Mouse (Mus musculus) hindbrain, embryonic 12.5 days (tissue): Measurements from ENCODE around the gene Galnt9. TPM values are rescaled to one million over a fixed set of nuclear protein-coding genes. Genes with fewer than 3 reads are reported as not detected.

Experiments used
- ATAC-seq: fragments of 200-750 bp; cut with Nextera tagmentation; 2 replicates; pipeline ENCODE4 v1.8.0; 2017; ENCODE audit warnings: moderate TSS enrichment; ENCODE audit not compliant: low FRiP score
- H3K27ac ChIP-seq: fragments of 300-500 bp; sonication (generic); 2 replicates; pipeline ENCODE4 v1.5.1; 2016; ENCODE audit warnings: mild to moderate bottlenecking
- H3K27me3 ChIP-seq: fragments of 300-500 bp; sonication (generic); 2 replicates; pipeline ENCODE4 v1.6.1; 2016; ENCODE audit warnings: mild to moderate bottlenecking
- H3K36me3 ChIP-seq: fragments of 300-500 bp; sonication (generic); 2 replicates; pipeline ENCODE4 v1.6.1; 2016; ENCODE audit warnings: mild to moderate bottlenecking
- H3K4me1 ChIP-seq: fragments of 300-500 bp; sonication (generic); 2 replicates; pipeline ENCODE4 v1.6.1; 2016
- H3K4me2 ChIP-seq: fragments of 300-500 bp; sonication (generic); replicated peaks from 2 replicates; pipeline ENCODE4 v1.6.1; 2016; ENCODE audit warnings: mild to moderate bottlenecking
- H3K4me3 ChIP-seq: fragments of 300-500 bp; sonication (generic); 2 replicates; pipeline ENCODE4 v1.5.1; 2016; ENCODE audit warnings: mild to moderate bottlenecking
- H3K9ac ChIP-seq: fragments of 300-500 bp; sonication (generic); 2 replicates; pipeline ENCODE4 v1.6.1; 2016; ENCODE audit warnings: mild to moderate bottlenecking, moderate library complexity
- H3K9me3 ChIP-seq: fragments of 300-500 bp; sonication (generic); replicated peaks from 2 replicates; pipeline ENCODE4 v1.6.1; 2016; ENCODE audit warnings: mild to moderate bottlenecking
- WGBS: fragments of 180-500 bp; shearing (Covaris S2); methylation state at CpG from one replicate; pipeline ENCODE4 v1.1.7; 2016; 5-methylcytosine and 5-hydroxymethylcytosine counted together
- polyA plus RNA-seq: library from polyadenylated mRNA; unstranded; fragments of >200 nt; fragmentation: Nextera tagmentation; extraction: Ambion mirVana; gene quantifications from 2 replicates; pipeline ENCODE4 v1.2.1, GENCODE M21; 2016

Gene Galnt9
- 8.2 and 8.8 TPM in 2 replicates for polyA plus RNA-seq

DNA sequence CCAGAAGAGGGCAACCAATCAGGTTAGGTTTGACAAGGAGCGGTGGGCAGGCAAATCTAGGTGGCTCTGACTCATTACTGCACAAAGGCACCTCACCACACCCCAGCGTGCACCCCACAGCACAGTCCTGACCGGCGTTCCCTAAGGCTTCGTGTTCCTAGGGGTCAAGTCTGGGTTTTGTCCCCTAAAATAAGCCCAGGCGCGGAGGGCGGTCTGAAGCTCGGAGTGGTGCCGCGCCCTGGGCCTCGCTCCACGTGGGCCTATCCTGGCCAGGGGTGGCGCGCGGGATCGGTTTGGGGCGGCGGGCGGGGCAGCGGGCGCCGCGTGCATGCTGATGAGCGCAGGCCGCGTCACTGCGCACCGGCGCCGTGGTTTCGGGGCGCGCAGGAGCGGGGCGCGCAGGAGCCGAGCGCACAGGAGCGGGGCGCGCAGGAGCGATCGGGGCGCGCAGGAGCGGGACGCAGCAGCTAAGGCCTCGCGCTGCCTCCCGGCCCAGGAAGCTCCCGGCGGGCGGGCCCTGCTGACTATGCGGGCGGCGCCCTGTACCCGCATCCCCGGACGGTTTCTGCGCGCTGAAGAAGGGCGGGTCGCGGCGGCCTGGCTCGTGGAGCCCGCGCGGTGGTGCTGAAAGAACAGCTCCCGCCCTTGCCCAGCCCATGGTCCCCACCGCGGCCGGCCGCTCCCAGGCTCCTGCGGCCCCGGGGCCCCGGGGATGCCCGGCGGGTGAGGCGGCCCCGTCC is at the start of gene Galnt9:
Gene Galnt9, plus strand, starts transcription at position 405 of the 740 bp plus-strand sequence.
- Histone ChIP-seq H3K9ac (peak within 1 kb of the TSS; percentile 69), H3K27me3 (peaks cover 55% of the 10 kb centered on the region), H3K4me1 (peaks cover 21% of the 10 kb centered on the region), H3K36me3 (no peaks in the 10 kb centered on the region), H3K4me3 (peak within 1 kb of the TSS; percentile 52), H3K4me2 (peak within 1 kb of the TSS; percentile 80), H3K27ac (peak within 1 kb of the TSS; percentile 55), H3K9me3 (no peaks in the 10 kb centered on the region)
- under 1% methylated on average over 68 of the region's 82 CpGs for WGBS
- ATAC-seq, result peak; percentile 78

DNA sequence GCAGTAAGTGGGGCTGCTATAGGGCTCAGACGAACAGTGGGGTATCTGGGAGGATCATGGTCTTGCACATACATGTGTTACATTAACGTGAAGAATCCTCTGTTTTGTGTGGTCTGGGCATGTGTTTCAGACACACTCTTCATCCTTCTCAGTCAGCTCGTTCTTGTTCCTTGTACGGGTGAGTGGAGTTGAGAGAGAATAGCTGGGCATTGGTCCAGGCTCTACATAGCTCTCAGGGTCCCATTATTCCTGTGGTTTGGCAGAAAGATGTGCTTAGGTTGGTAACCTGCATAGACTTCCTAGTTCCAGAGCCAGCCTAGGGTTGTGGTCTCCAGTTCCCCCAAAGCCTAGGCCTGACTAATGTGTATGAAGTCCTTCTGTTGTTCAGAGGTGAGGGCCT is 49.8 kb upstream of the Galnt9 start:
- Histone ChIP-seq H3K36me3 (no peaks in the 10 kb centered on the region), H3K9ac (no peak overlapping the region), H3K4me3 (no peak overlapping the region), H3K9me3 (no peaks in the 10 kb centered on the region), H3K4me2 (no peak overlapping the region), H3K4me1 (peaks cover 22% of the 10 kb centered on the region), H3K27ac (peak overlapping the region; percentile 14; the same call in 1 of the 2 replicates), H3K27me3 (no peaks in the 10 kb centered on the region)
- 66% methylated on average over 4 of the region's 4 CpGs for WGBS
- ATAC-seq, result peak; percentile 39; the same call in 1 of the 2 replicates

DNA sequence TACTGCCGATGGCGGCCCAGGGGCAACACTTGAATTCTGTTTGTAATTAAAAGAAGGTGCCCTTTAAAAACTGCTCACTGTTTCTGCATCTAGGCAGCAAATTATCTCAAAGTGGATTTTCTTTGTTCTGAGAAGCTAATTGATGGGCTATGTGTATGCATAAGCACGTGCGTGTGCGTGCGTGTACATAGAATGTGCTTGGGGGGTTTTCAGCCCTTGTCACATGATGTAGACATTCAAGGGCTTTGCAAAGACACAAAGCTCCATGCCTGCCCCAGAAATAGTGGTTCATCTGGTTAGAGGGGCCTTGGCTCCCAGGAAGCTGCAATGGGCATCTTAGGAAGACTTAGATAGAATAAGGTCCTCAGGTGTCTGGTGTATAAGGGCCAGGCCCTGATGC is 49.1 kb upstream of the Galnt9 start:
- no peaks in the 10 kb centered on the region for H3K36me3 ChIP-seq
- peaks cover 22% of the 10 kb centered on the region for H3K4me1 ChIP-seq
- no peak overlapping the region for H3K4me3 ChIP-seq
- H3K27ac ChIP-seq, result no peak overlapping the region
- ATAC-seq, result no peak
- H3K9ac ChIP-seq, result no peak overlapping the region
- no peak overlapping the region for H3K4me2 ChIP-seq
- WGBS, result 81% methylated on average over 6 of the region's 6 CpGs
- no peaks in the 10 kb centered on the region for H3K9me3 ChIP-seq
- H3K27me3 ChIP-seq, result no peaks in the 10 kb centered on the region

DNA sequence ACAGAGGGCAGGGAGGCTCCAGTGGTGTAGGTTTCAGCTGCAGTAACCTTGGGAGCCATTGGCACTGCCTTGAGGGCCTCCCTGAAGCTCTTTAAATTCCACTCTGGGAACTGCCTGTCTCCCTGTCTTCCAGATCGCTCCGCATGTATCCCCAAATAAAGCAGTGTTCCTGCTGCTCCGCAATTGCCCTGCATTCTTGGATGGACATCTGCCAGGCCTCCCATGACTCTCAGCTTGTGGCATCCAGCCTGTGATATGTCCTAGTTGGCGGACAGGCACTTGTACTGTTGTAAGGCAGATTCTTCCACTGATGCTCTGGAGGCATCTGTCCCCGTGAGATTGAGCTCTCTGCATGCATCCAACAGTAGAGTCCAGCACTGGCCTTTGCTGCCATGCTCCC is 46.6 kb upstream of the Galnt9 start:
- Histone ChIP-seq H3K4me2 (no peak overlapping the region), H3K27ac (no peak overlapping the region), H3K9me3 (no peaks in the 10 kb centered on the region), H3K27me3 (no peaks in the 10 kb centered on the region), H3K4me1 (peaks cover 25% of the 10 kb centered on the region), H3K4me3 (no peak overlapping the region), H3K9ac (no peak overlapping the region), H3K36me3 (no peaks in the 10 kb centered on the region)
- no peak for ATAC-seq
- 66% methylated on average over 5 of the region's 5 CpGs for WGBS

DNA sequence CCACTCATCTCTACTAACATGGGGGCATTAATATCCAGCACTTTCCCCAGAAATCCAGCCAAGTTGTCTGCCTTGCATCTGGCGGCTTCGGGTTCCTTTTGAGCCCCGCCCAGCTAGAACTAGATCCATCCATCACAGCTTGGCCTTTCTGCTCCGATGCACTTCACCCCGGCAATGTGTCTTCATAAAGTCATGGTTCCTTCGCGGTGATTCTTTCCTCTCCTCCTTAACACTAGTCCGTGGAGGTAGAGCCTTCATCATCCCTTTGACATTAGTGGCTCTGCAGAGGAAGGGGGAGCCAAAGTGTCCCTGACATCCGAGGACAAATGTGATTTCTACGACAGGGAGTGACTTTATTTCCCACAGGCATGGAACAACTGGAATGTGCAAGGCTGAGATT is 46.1 kb upstream of the Galnt9 start:
- Histone ChIP-seq H3K4me3 (no peak overlapping the region), H3K4me1 (peaks cover 25% of the 10 kb centered on the region), H3K4me2 (no peak overlapping the region), H3K27ac (no peak overlapping the region), H3K9ac (no peak overlapping the region), H3K9me3 (no peaks in the 10 kb centered on the region), H3K27me3 (no peaks in the 10 kb centered on the region), H3K36me3 (no peaks in the 10 kb centered on the region)
- no peak for ATAC-seq
- WGBS, result 41% methylated on average over 10 of the region's 10 CpGs

DNA sequence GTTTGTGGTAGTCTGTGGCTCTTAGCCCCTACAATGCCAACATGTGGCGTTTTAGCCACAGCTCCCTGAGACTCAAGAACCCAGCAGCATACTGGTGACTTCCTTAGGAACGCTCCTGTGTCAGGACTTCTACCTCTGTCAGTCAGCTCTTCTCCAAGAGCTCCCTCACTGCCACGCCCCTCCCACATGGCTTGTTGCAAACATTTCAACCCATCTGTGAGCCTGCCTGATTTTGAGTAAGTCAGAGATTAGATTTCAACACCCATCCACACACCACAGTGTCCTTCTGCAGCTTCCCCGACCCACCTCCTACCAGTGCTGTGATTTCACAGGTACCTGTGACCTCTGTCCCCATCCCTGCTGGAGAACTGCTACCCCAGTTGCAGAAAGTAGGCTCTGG is 43.9 kb upstream of the Galnt9 start:
- H3K9ac ChIP-seq, result no peak overlapping the region
- WGBS, result 64% methylated on average over 4 of the region's 4 CpGs
- no peak for ATAC-seq
- no peak overlapping the region for H3K27ac ChIP-seq
- no peak overlapping the region for H3K4me3 ChIP-seq
- H3K4me1 ChIP-seq, result peaks cover 18% of the 10 kb centered on the region
- H3K9me3 ChIP-seq, result no peaks in the 10 kb centered on the region
- no peaks in the 10 kb centered on the region for H3K36me3 ChIP-seq
- H3K4me2 ChIP-seq, result no peak overlapping the region
- no peaks in the 10 kb centered on the region for H3K27me3 ChIP-seq

DNA sequence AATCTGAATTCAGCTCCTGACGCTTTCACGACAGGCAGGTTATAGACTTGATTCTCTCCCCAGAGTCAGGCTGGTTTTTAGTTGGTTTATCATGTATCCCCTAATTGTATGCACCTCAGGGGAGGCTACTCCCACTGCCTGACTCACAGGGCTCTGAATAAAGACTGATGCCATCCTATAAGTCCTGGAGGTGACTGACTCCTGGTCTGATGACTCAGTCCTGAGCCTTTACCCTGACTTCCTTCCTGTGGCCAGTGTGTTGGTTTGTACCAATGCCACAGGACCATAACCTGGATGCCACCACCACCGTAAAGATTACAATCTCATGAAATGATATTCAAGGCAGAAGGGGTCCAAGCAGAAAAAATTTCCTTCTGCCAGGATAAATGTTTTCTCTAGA is 40.8 kb upstream of the Galnt9 start:
- Histone ChIP-seq H3K4me3 (no peak overlapping the region), H3K9me3 (no peaks in the 10 kb centered on the region), H3K27me3 (no peaks in the 10 kb centered on the region), H3K27ac (no peak overlapping the region), H3K36me3 (no peaks in the 10 kb centered on the region), H3K9ac (no peak overlapping the region), H3K4me2 (no peak overlapping the region), H3K4me1 (peaks cover 15% of the 10 kb centered on the region)
- WGBS, result 93% methylated on average over 3 of the region's 3 CpGs
- ATAC-seq, result no peak

DNA sequence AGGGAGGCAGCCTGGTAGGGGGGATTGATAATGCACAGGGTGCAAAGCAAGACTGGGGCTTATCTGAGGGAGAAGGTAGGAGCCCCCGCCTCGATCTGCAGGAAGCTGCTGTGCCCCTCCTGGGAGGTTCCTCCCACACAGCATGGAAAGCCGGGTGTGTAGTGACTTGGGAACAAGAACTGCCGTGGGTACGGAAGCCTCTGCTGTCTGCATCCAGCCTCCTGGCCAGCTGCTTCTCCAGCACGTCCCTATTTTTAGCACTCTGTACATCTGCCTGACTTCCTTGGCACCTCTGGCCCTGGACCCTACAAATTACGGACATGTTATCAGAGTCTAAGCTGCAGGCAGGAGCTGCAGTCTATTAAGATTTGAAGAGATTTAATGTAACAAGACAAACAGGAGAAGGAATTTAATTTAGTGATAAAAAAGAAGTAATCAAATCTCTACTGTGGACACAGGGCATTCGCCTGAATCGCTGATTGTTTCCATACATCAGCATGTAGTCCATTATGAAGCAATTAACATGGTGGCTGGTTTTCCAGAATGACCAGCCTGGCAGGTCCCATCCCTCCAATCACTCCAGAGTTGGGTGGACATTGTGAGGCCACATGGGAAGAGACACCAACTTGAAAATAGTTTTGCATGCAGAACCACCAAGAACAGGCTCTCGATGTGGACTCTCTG is 38.4 kb upstream of the Galnt9 start:
- Histone ChIP-seq H3K9me3 (no peaks in the 10 kb centered on the region), H3K27me3 (0 out of 2 replicates have a peak, but pooled peaks cover 2% of the 10 kb centered on the region), H3K9ac (no peak overlapping the region), H3K4me3 (no peak overlapping the region), H3K36me3 (no peaks in the 10 kb centered on the region), H3K27ac (no peak overlapping the region), H3K4me1 (peaks cover 9% of the 10 kb centered on the region), H3K4me2 (no peak overlapping the region; the same call in 1 of the 2 replicates)
- ATAC-seq, result peak; percentile 61; the same call in 1 of the 2 replicates
- WGBS, result 44% methylated on average over 10 of the region's 10 CpGs

- Histone ChIP-seq H3K9ac (no peak overlapping the region), H3K4me3 (no peak overlapping the region), H3K4me1 (peaks cover 9% of the 10 kb centered on the region), H3K9me3 (no peaks in the 10 kb centered on the region), H3K27ac (no peak overlapping the region), H3K27me3 (0 out of 2 replicates have a peak, but pooled peaks cover 2% of the 10 kb centered on the region), H3K36me3 (no peaks in the 10 kb centered on the region), H3K4me2 (no peak overlapping the region; the same call in 1 of the 2 replicates)
- WGBS, result 36% methylated on average over 8 of the region's 8 CpGs
- ATAC-seq, result no peak
Observed at GRCm38 (mm10) chr5:110506295-110506616, 37.9 kb upstream of the Galnt9 start.

DNA sequence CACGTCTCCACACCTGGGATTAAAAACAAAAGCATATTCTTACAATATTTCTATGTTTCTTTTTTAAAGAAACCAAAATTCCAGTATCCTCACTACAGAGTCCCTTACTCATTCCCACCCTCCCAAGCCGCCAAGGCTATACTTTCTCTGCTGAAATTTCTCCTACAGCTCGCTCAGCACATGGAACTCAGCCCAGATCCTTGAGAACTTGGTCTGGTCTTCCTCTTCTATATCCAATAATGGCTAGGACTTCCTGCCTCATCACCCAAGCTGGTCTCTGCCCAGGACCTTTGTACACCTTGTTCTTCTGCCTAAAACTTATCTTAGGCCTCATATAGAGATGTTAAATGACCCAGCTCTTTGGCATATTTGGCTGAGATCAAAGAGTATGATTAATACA is 37.3 kb upstream of the Galnt9 start:
- Histone ChIP-seq H3K9ac (no peak overlapping the region), H3K4me1 (peaks cover 9% of the 10 kb centered on the region), H3K36me3 (no peaks in the 10 kb centered on the region), H3K27me3 (0 out of 2 replicates have a peak, but pooled peaks cover 2% of the 10 kb centered on the region), H3K27ac (no peak overlapping the region), H3K4me2 (no peak overlapping the region), H3K9me3 (no peaks in the 10 kb centered on the region), H3K4me3 (no peak overlapping the region)
- 82% methylated on average over 3 of the region's 3 CpGs for WGBS
- ATAC-seq, result no peak

GRCm38 (mm10) chr5:110507943-110508342 is 36.2 kb upstream of the Galnt9 start:
- Histone ChIP-seq H3K36me3 (no peaks in the 10 kb centered on the region), H3K4me1 (peaks cover 9% of the 10 kb centered on the region), H3K9ac (no peak overlapping the region), H3K4me3 (no peak overlapping the region), H3K27me3 (0 out of 2 replicates have a peak, but pooled peaks cover 2% of the 10 kb centered on the region), H3K4me2 (no peak overlapping the region), H3K27ac (no peak overlapping the region), H3K9me3 (no peaks in the 10 kb centered on the region)
- WGBS, result 70% methylated on average over 3 of the region's 3 CpGs
- ATAC-seq, result no peak

DNA sequence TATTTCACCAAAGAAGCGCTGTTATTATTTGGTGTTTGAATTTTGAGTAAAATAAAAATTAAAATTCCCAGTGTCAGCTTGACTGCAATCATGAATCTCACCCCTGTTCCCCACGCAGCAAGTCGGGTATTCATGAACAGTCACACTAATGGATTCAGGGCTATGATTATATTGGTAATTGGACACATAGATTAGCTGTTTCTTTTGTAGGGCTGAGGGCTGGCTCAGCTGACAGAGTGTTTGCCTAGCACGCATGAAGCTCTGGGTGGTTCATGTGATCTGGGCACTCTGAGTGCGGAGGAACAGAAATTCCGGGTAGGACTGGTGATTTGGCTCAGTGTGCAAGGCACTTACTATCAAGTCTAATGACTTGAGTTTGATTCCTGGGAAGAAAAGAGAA is 33.8 kb upstream of the Galnt9 start:
- H3K4me1 ChIP-seq, result peaks cover 9% of the 10 kb centered on the region
- no peak for ATAC-seq
- no peak overlapping the region for H3K27ac ChIP-seq
- no peak overlapping the region for H3K4me3 ChIP-seq
- 80% methylated on average over 6 of the region's 6 CpGs for WGBS
- no peaks in the 10 kb centered on the region for H3K9me3 ChIP-seq
- no peaks in the 10 kb centered on the region for H3K36me3 ChIP-seq
- H3K9ac ChIP-seq, result no peak overlapping the region
- no peak overlapping the region for H3K4me2 ChIP-seq
- 0 out of 2 replicates have a peak, but pooled peaks cover 2% of the 10 kb centered on the region for H3K27me3 ChIP-seq
